Mouse (Mus musculus) heart, embryonic 10.5 days (tissue): ENCODE data around the gene Copg2. TPM values are rescaled to one million over a fixed set of nuclear protein-coding genes. Genes with fewer than 3 reads are reported as not detected.

Experiments used
- DNase-seq: peaks from one replicate; pipeline ENCODE4 v3.0.0-alpha.2; 2017; ENCODE audit warnings: low spot score
- H3K27ac ChIP-seq: fragments of 300-500 bp; sonication (generic); 2 replicates; pipeline ENCODE4 v1.5.1; 2016; ENCODE audit warnings: mild to moderate bottlenecking
- H3K27me3 ChIP-seq: fragments of 300-500 bp; sonication (generic); 2 replicates; pipeline ENCODE4 v1.6.1; 2016; ENCODE audit warnings: mild to moderate bottlenecking; ENCODE audit not compliant: poor library complexity, insufficient read depth, severe bottlenecking
- H3K36me3 ChIP-seq: fragments of 300-500 bp; sonication (generic); 2 replicates; pipeline ENCODE4 v1.6.1; 2016; ENCODE audit warnings: mild to moderate bottlenecking, moderate library complexity
- H3K4me1 ChIP-seq: fragments of 300-500 bp; sonication (generic); 2 replicates; pipeline ENCODE4 v1.6.1; 2016; ENCODE audit warnings: mild to moderate bottlenecking
- H3K4me3 ChIP-seq: fragments of 300-500 bp; sonication (generic); 2 replicates; pipeline ENCODE4 v1.5.1; 2016; ENCODE audit warnings: mild to moderate bottlenecking, moderate library complexity
- H3K9me3 ChIP-seq: fragments of 300-500 bp; sonication (generic); 2 replicates; pipeline ENCODE4 v1.6.1; 2016; ENCODE audit warnings: mild to moderate bottlenecking, moderate library complexity
- WGBS: fragments of 180-500 bp; shearing (Covaris S2); methylation state at CpG from one replicate; pipeline ENCODE4 v1.1.7; 2016; 5-methylcytosine and 5-hydroxymethylcytosine counted together
- polyA plus RNA-seq: library from polyadenylated mRNA; unstranded; fragments of >200 nt; fragmentation: Nextera tagmentation; extraction: Ambion mirVana; gene quantifications from 2 replicates; pipeline ENCODE4 v1.2.1, GENCODE M21; 2016

The Copg2 gene
- polyA plus RNA-seq, 1 experiment from 2014 or later, result 18.6 TPM

DNA sequence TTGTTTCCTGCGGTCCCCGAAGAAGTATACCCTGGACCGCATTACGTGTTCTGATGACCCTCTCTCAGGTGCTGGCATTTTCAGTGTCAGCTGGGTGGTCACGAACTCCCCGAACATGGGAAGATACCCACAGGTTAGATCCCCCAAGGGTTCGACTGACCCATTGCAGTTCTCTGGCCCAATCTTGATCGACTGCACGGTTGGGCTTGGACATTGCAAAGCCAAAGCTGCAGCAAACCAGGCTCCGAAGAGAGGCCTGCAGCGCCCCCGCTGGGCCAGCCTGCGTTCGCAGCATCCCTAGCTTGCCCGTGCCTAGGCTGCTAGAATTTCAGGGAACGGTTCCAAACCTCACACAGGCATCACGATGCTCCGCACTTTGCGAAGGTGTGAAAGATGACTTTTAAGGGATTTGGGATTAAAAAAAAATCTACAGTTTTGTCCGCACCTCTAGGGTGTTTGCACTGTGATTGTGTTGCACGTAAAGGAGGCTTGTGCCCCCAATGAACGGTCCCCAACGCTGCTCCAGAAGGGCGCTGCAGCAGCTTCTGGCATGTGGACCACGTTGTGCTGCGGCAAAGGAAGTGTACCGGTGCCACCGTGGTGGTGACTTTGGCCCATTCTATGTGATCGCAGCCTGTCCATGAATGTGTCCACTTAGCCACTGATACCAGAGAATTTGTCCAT, 159.6 kb downstream of the Copg2 start:
- peaks cover 12% of the 10 kb centered on the region for H3K4me1 ChIP-seq
- 45% methylated on average over 29 of the region's 29 CpGs for WGBS
- H3K27ac ChIP-seq, result peak overlapping the region; percentile 89
- no peaks in the 10 kb centered on the region for H3K27me3 ChIP-seq
- DNase-seq, result peak; percentile 81
- peak overlapping the region; percentile 70 for H3K4me3 ChIP-seq
- peaks cover 33% of the 10 kb centered on the region for H3K9me3 ChIP-seq
- peaks cover 25% of the 10 kb centered on the region for H3K36me3 ChIP-seq

DNA sequence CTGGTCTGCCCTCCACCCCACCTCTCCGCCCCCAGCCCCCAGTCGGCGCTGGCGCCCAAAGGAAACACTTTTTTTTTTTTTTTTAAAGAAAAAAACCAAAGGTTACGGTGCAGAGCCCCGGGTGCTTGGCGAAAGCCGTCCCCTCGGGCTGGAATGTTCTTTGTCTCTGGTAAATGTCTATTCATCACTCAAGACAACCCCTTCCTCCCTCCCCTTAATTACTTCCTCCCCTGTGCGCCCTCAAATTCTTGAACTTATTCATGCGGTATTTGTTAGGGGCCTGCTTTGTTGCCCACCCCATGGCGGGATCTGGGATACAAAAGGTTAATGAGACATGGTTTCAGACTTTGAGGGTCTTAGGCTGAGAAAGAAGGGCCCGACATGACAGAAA, 160.2 kb downstream of the Copg2 start:
- Histone ChIP-seq H3K27me3 (no peaks in the 10 kb centered on the region), H3K36me3 (peaks cover 22% of the 10 kb centered on the region), H3K27ac (peak overlapping the region; percentile 89), H3K9me3 (peaks cover 33% of the 10 kb centered on the region), H3K4me1 (peaks cover 12% of the 10 kb centered on the region), H3K4me3 (peak overlapping the region; percentile 70)
- peak; percentile 76 for DNase-seq
- 42% methylated on average over 13 of the region's 13 CpGs for WGBS

DNA sequence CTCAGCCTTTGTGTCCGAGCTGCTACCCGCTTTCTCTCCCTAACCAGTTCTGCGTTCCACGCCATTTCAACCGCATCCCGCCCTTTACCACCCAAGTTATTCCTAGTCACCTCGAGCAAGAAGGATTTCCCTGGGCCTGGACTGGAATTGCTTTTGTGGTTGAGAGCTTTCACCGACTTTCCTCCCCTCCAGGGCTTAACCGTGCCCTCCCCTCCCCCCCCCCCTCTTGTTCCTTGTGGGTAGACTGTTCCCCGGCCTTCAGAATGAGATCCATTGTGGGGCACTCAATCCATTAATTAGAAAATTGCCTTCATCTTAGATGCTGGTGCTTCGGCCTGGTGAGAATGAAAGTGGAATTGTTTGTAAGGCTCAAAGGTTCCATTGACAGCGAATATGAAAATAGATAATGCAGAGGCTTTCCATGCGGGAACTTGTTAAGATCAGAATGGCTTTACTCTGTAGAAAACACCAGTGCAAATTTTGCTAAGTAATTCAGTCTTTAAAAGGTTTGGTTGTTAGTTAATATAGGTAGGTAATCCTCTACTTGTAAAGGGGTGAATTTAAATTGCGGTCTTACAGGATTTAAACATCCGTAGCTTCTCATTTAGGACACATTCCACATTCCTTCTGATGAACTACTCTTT, 160.7 kb downstream of the Copg2 start:
- Histone ChIP-seq H3K36me3 (peaks cover 21% of the 10 kb centered on the region), H3K9me3 (peaks cover 33% of the 10 kb centered on the region), H3K4me3 (peak overlapping the region; percentile 70), H3K4me1 (peaks cover 12% of the 10 kb centered on the region), H3K27me3 (no peaks in the 10 kb centered on the region), H3K27ac (peak overlapping the region; percentile 89)
- DNase-seq, result peak; percentile 75
- 46% methylated on average over 15 of the region's 15 CpGs for WGBS

GRCm38 (mm10) chr6:30734988-30735727, 161.4 kb downstream of the Copg2 start:
- H3K4me3 ChIP-seq, result peak overlapping the region; percentile 70
- H3K36me3 ChIP-seq, result peaks cover 14% of the 10 kb centered on the region
- WGBS, result 53% methylated on average over 22 of the region's 22 CpGs
- peaks cover 12% of the 10 kb centered on the region for H3K4me1 ChIP-seq
- H3K27me3 ChIP-seq, result no peaks in the 10 kb centered on the region
- peak overlapping the region; percentile 89 for H3K27ac ChIP-seq
- DNase-seq, result peak; percentile 71
- H3K9me3 ChIP-seq, result peaks cover 33% of the 10 kb centered on the region

GRCm38 (mm10) chr6:30734465-30734864, 162.1 kb downstream of the Copg2 start:
- peak; percentile 72 for DNase-seq
- H3K27ac ChIP-seq, result peak overlapping the region; percentile 89
- WGBS, result 61% methylated on average over 6 of the region's 6 CpGs
- peaks cover 7% of the 10 kb centered on the region; the same call in 1 of the 2 replicates for H3K36me3 ChIP-seq
- H3K27me3 ChIP-seq, result no peaks in the 10 kb centered on the region
- peaks cover 16% of the 10 kb centered on the region for H3K4me1 ChIP-seq
- no peak overlapping the region; the same call in 1 of the 2 replicates for H3K4me3 ChIP-seq
- H3K9me3 ChIP-seq, result peaks cover 30% of the 10 kb centered on the region

DNA sequence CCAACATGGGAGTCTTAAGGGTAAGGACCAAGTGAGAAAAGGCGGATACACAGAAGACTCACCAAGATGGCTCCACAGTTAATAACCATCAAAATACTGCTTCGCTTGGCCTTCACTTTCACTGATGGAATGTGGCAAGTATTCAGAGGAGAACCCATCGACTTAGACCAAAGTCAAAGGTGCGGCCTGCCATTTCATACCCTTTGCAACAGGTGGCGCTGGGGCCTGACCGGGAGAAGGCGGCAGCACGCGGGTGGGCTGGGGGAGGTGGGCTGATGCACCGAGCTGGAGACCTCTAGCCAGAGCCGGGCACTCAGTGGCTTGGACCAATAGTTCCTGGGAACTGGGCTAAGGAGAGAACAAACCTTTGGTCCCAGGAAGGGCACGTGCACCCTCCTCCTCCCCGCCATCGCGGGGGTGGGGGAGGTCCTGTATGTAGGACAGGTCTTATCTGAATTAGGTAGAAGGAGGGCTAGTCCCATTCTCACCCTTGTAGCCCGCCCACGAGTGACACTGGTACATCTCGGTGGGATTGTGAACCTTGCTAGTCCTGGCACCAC, 163.9 kb downstream of the Copg2 start:
- H3K27me3 ChIP-seq, result no peaks in the 10 kb centered on the region

DNA sequence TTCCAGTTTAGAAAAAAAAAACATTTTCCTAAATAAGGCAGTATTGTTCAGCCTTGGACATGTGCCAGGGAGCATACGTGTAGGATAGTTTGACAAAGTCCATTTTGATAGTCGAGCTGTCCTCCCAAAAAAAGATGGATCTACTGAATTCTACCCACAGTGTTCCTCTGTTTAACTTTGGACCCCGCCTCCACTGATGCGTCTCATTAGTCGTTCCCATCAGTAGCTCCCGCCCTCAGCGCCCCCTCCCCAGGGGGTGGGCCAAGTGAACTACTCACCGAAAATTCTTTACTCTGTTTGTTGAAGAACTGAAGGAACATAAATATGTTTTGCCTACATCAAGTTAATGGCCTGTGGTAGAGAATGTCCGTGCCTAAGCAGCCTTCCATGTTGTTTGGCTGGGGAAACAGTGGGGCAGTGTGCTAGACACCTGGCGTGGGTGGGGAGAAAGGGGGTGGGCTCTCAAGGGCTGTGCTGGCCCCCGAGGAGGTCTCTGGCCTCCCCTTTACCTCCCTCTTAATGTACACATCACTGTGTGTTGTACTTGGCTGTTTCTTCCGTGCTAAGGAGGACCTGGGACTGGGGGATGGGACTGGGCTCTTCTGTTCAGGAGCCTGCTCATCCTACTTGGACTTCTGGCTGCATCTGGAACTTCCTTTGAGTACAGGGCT, 166.2 kb downstream of the Copg2 start:
- no peak overlapping the region for H3K4me3 ChIP-seq
- H3K9me3 ChIP-seq, result peaks cover 2% of the 10 kb centered on the region; the same call in 1 of the 2 replicates
- H3K27me3 ChIP-seq, result no peaks in the 10 kb centered on the region
- H3K36me3 ChIP-seq, result no peaks in the 10 kb centered on the region
- peak overlapping the region; percentile 37; the same call in 1 of the 2 replicates for H3K27ac ChIP-seq
- 64% methylated on average over 12 of the region's 12 CpGs for WGBS
- H3K4me1 ChIP-seq, result peaks cover 16% of the 10 kb centered on the region
- DNase-seq, result peak; percentile 69

More for the DNA sequence above, 163.9 kb downstream of the Copg2 start:
- Histone ChIP-seq H3K4me3 (no peak overlapping the region), H3K27ac (peak overlapping the region; percentile 89), H3K36me3 (peaks cover 2% of the 10 kb centered on the region; the same call in 1 of the 2 replicates), H3K4me1 (peaks cover 16% of the 10 kb centered on the region), H3K9me3 (peaks cover 22% of the 10 kb centered on the region)
- 46% methylated on average over 18 of the region's 18 CpGs for WGBS
- peak; percentile 71 for DNase-seq

- DNase-seq, result no peak
- no peaks in the 10 kb centered on the region for H3K27me3 ChIP-seq
- no peaks in the 10 kb centered on the region for H3K36me3 ChIP-seq
- H3K4me3 ChIP-seq, result no peak within 1 kb of the TSS
- WGBS, result 48% methylated on average over 7 of the region's 7 CpGs
- H3K4me1 ChIP-seq, result peaks cover 29% of the 10 kb centered on the region
- H3K9me3 ChIP-seq, result no peaks in the 10 kb centered on the region
- peak within 1 kb of the TSS; percentile 66 for H3K27ac ChIP-seq
Observed at GRCm38 (mm10) chr6:30723331-30723730, 173.3 kb downstream of the Copg2 start, which contains the start of gene Mest. Mest (plus strand) TSS chr6:30723547.

- H3K4me1 ChIP-seq, result peaks cover 29% of the 10 kb centered on the region
- WGBS, result 75% methylated on average over 4 of the region's 4 CpGs
- no peaks in the 10 kb centered on the region for H3K36me3 ChIP-seq
- H3K27ac ChIP-seq, result no peak overlapping the region
- H3K9me3 ChIP-seq, result no peaks in the 10 kb centered on the region
- no peak overlapping the region for H3K4me3 ChIP-seq
- no peak for DNase-seq
- no peaks in the 10 kb centered on the region for H3K27me3 ChIP-seq
Observed at GRCm38 (mm10) chr6:30722385-30723164, 174.0 kb downstream of the Copg2 start.

DNA sequence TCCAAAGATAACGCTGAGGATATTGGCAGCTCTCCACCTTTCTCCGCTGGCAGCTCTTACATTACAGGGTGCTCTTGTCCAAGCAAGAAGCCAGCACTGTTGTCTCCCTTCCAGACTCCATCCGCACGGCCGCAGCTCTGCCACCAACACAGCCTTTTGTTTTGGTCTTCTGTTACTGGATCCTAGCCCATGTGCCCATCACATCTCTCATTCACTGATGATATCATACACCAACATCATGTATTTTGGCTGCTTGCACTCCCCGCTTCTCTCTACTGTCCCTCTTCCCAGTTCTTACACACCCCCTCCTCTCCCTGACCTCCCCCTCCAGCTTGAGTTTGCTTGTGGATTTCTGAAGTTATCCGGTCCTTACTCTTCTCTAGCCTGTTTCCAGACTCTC, 179.8 kb downstream of the Copg2 start:
- H3K4me1 ChIP-seq, result peaks cover 22% of the 10 kb centered on the region
- no peaks in the 10 kb centered on the region for H3K9me3 ChIP-seq
- H3K4me3 ChIP-seq, result no peak overlapping the region
- no peak overlapping the region for H3K27ac ChIP-seq
- no peaks in the 10 kb centered on the region for H3K36me3 ChIP-seq
- DNase-seq, result peak; percentile 72
- WGBS, result 91% methylated on average over 7 of the region's 7 CpGs
- no peaks in the 10 kb centered on the region for H3K27me3 ChIP-seq

GRCm38 (mm10) chr6:30714891-30715471, 181.6 kb downstream of the Copg2 start:
- WGBS, result 81% methylated on average over 5 of the region's 5 CpGs
- no peak for DNase-seq
- no peaks in the 10 kb centered on the region for H3K27me3 ChIP-seq
- no peak overlapping the region for H3K4me3 ChIP-seq
- H3K9me3 ChIP-seq, result no peaks in the 10 kb centered on the region
- H3K36me3 ChIP-seq, result no peaks in the 10 kb centered on the region
- no peak overlapping the region for H3K27ac ChIP-seq
- peaks cover 22% of the 10 kb centered on the region for H3K4me1 ChIP-seq
